Mouse (Mus musculus) midbrain, embryonic 14.5 days (tissue): ENCODE data around the gene Eef1g. TPM values are rescaled to one million over a fixed set of nuclear protein-coding genes. Genes with fewer than 3 reads are reported as not detected.
"Not testable (repeated sequence)": the region's sequence is repeated elsewhere in the genome, so short reads cannot be mapped to it uniquely, and the experiment has no call there.

ENCODE experiments used
- ATAC-seq: fragments of 200-750 bp; cut with Nextera tagmentation; 2 replicates; pipeline ENCODE4 v1.8.0; 2017; ENCODE audit warnings: moderate number of reproducible peaks, moderate library complexity; ENCODE audit not compliant: low FRiP score, low TSS enrichment
- DNase-seq: peaks from one replicate; pipeline ENCODE4 v3.0.0-alpha.2; 2015
- H3K27ac ChIP-seq: fragments of 300-500 bp; sonication (generic); replicated peaks from 2 replicates; pipeline ENCODE4 v1.5.1; 2014; ENCODE audit warnings: mild to moderate bottlenecking, low read depth, low read length, moderate library complexity
- H3K27me3 ChIP-seq: fragments of 300-500 bp; sonication (generic); 2 replicates; pipeline ENCODE4 v1.6.1; 2014; ENCODE audit warnings: low read length, control low read depth, mixed read lengths; ENCODE audit not compliant: control insufficient read depth, insufficient read depth
- H3K36me3 ChIP-seq: fragments of 300-500 bp; sonication (generic); 2 replicates; pipeline ENCODE4 v1.6.1; 2014; ENCODE audit warnings: low read length, control low read depth; ENCODE audit not compliant: control insufficient read depth, insufficient read depth
- H3K4me1 ChIP-seq: fragments of 300-500 bp; sonication (generic); 2 replicates; pipeline ENCODE4 v1.6.1; 2014; ENCODE audit warnings: mild to moderate bottlenecking, antibody characterized with exemption, low read length, control low read depth; ENCODE audit not compliant: control insufficient read depth, insufficient read depth
- H3K4me2 ChIP-seq: fragments of 300-500 bp; sonication (generic); 2 replicates; pipeline ENCODE4 v1.6.1; 2014; ENCODE audit warnings: mild to moderate bottlenecking, low read length, moderate library complexity
- H3K4me3 ChIP-seq: fragments of 300-500 bp; sonication (generic); replicated peaks from 2 replicates; pipeline ENCODE4 v1.5.1; 2014; ENCODE audit warnings: low read depth, low read length
- H3K9ac ChIP-seq: fragments of 300-500 bp; sonication (generic); replicated peaks from 2 replicates; pipeline ENCODE4 v1.6.1; 2014; ENCODE audit warnings: mild to moderate bottlenecking, low read length, moderate library complexity
- H3K9me3 ChIP-seq: fragments of 300-500 bp; sonication (generic); 2 replicates; pipeline ENCODE4 v1.6.1; 2016; ENCODE audit warnings: low read length, control low read depth, mixed read lengths; ENCODE audit not compliant: control insufficient read depth
- WGBS: fragments of 180-500 bp; shearing (Covaris S2); extraction: QIAGEN DNeasy Blood & Tissue Kit; methylation state at CpG from one replicate; pipeline ENCODE4 v1.1.7; 2014; 5-methylcytosine and 5-hydroxymethylcytosine counted together
- polyA plus RNA-seq: library from polyadenylated mRNA; unstranded; fragments of >200 nt; fragmentation: Nextera tagmentation; extraction: Ambion mirVana; gene quantifications from 2 replicates; pipeline ENCODE4 v1.2.1, GENCODE M21; 2014

Gene Eef1g
- polyA plus RNA-seq, 1 experiment from 2014 or later: 308 TPM

DNA sequence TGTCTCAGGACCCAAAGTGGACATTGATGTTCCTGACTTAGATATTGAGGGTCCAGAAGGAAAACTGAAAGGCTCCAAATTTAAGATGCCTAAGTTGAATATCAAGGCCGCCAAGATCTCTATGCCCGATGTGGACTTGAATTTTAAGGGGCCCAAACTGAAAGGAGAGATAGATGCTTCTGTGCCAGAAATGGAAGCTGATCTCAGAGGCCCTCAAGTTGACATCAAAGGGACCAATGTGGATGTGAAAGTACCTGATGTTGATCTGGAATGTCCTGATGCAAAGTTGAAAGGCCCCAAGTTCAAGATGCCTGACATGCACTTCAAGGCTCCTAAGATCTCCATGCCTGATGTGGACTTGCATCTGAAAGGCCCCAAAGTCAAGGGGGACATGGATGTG, 40.1 kb downstream of the Eef1g start:
- H3K36me3 ChIP-seq: not testable (repeated sequence)
- 94% methylated on average over 2 of the region's 2 CpGs for WGBS

DNA sequence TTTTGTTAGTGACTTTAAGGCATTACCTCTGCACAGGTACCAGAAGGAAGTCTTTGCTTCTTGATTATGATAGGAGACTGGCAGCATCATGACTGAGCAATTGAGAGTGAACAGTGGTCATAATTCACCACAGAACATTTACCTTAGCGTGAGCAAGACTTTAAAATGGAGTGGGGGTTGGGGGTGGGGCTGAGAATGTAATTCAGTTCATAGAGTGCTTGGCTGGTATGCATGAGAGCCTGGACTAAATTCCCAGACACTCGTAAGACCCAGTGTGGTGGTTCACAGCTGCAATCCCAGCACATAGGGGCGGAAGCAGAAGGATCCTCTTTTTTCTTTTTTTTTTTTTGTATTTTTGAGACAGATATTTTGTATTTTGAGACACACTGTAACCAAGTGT, 52.5 kb downstream of the Eef1g start:
- Histone ChIP-seq H3K36me3 (no peaks in the 10 kb centered on the region), H3K9ac (no peak overlapping the region), H3K9me3 (no peaks in the 10 kb centered on the region), H3K4me3 (no peak overlapping the region), H3K4me1 (no peaks in the 10 kb centered on the region), H3K27ac (no peak overlapping the region), H3K4me2 (no peak overlapping the region), H3K27me3 (no peaks in the 10 kb centered on the region)
- no peak for ATAC-seq
- 93% methylated on average over 3 of the region's 3 CpGs for WGBS
- DNase-seq: no peak

More for the DNA sequence above, 40.1 kb downstream of the Eef1g start:
- H3K4me2 ChIP-seq, H3K4me1 ChIP-seq, H3K9me3 ChIP-seq, ATAC-seq, H3K27me3 ChIP-seq, DNase-seq, H3K4me3 ChIP-seq, H3K27ac ChIP-seq, H3K9ac ChIP-seq: not testable (repeated sequence)

DNA sequence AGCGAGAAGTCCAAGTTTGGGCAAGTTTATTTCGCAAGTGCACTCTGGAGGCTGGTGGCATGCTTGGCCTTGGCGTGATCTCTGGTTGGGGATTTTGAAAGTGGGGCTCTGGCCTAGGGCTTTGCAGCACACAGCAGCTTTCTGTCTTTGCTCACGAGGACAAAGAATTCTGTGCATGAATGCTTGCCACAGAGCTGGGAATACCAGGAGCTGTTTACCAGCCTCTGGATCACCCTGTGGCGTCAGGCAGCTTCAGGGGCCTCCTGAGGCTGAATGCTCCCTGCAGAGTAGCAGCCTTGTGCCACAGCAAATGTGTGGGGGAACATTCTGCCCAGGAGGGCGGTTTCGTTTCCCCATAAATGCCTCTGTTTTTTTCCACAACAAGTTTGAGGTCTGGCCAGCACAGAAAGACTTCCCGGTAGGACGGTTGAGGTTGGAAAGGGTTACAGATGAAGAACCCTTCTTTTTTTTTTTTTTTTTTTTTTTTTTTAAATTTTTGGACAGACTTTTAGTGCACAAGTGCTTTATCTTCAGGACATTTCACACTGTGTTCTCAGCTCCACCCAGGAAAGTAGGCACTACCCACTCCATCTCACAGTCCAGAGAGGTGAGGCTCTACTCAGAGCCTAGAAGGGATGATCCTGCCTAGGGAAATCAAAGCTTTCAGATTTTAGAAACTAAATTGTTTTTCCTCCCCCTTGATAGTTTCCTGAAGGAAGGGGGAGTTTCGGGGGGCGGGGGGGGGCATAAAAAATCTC, 56.4 kb downstream of the Eef1g start:
- Histone ChIP-seq H3K4me2 (no peak overlapping the region), H3K27ac (no peak overlapping the region), H3K36me3 (no peaks in the 10 kb centered on the region), H3K27me3 (no peaks in the 10 kb centered on the region), H3K9me3 (no peaks in the 10 kb centered on the region), H3K4me1 (peaks cover 8% of the 10 kb centered on the region; the same call in 1 of the 2 replicates), H3K9ac (no peak overlapping the region), H3K4me3 (no peak overlapping the region)
- no peak for ATAC-seq
- peak; percentile 10 for DNase-seq
- WGBS: 54% methylated on average over 11 of the region's 11 CpGs

DNA sequence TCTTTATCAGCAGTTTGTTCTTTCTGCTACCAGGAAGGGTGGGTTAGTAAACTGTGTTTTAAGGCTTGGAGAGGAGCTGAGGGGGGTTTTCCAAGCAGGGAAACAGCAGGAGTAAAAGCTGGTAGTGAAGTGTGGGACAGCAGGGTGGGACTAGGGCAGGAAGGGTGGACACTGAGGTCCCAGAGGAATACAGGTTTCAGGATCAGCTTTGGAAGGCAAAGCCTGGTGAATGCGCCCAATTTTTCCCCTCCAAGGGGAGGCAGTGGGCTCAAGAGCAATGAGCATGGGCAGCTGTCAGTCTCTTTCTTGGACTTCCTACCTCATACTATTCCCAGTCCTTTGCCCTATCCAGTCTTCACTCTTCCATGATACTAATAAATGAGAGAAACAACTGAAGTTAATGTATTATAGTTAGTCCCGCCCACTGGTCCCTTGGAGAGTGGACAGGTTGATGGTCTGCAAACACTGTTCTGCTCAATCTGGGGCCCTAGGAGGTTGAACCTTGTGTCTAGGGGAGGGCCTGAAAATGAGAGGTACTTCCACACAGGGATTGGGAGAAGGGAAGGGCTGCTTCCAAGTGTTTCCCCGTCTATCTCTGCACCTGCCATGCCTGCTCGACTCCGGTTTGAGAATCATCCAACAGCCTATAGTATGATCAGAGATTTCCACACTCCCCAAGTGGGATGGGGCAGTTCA, 58.9 kb downstream of the Eef1g start:
- peaks cover 8% of the 10 kb centered on the region; the same call in 1 of the 2 replicates for H3K4me1 ChIP-seq
- ATAC-seq (no peak), DNase-seq (no peak)
- H3K9ac ChIP-seq: no peak overlapping the region
- H3K4me2 ChIP-seq: no peak overlapping the region
- no peak overlapping the region for H3K27ac ChIP-seq
- H3K9me3 ChIP-seq: no peaks in the 10 kb centered on the region
- no peak overlapping the region for H3K4me3 ChIP-seq
- no peaks in the 10 kb centered on the region for H3K36me3 ChIP-seq
- H3K27me3 ChIP-seq: no peaks in the 10 kb centered on the region
- 96% methylated on average over 5 of the region's 5 CpGs for WGBS

DNA sequence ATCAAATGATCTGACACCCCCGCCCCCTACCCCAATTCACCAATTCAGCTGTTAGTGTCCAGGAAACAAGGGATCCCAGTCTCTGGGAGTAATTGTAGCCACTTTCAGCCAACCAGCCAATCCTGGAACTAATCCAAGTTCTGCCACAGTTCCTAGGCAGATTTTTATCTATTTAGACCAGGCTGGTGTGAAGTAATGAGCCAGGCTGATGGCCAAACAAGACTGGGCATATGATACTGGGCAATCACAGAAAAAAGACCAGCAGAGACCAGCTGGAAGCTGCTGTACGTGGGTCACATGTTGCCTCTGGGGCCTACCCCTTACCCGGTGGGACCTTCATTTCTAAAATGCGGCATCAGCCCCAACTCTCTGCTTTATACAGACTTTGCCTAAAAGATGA, 59.8 kb downstream of the Eef1g start:
- WGBS: 73% methylated on average over 4 of the region's 4 CpGs
- peaks cover 8% of the 10 kb centered on the region; the same call in 1 of the 2 replicates for H3K4me1 ChIP-seq
- H3K4me2 ChIP-seq: no peak overlapping the region
- DNase-seq: peak; percentile 55
- no peak overlapping the region for H3K9ac ChIP-seq
- no peaks in the 10 kb centered on the region for H3K9me3 ChIP-seq
- no peak for ATAC-seq
- no peaks in the 10 kb centered on the region for H3K27me3 ChIP-seq
- no peak overlapping the region for H3K27ac ChIP-seq
- H3K4me3 ChIP-seq: no peak overlapping the region
- H3K36me3 ChIP-seq: no peaks in the 10 kb centered on the region

DNA sequence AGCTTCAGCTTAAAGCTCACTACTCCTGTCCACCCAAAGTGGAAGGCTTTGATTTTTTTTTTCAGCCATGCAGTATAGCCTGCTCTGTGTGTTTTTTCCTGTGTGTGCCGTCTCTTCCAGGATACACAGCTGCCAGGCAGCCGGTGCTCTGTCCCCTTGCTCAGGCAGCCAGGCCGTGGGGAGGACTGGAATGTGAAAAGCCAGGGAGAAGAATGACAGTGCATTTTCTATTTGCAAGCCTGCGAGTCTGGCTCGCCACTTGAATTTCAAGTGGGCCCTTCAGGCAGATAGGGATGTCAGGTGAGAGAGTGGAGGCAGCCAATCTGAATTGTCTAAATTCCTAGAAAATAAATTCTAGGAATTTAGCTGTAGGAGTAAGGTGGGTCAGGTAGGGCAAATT, 61.0 kb downstream of the Eef1g start:
- Histone ChIP-seq H3K4me2 (no peak overlapping the region), H3K9me3 (no peaks in the 10 kb centered on the region), H3K36me3 (no peaks in the 10 kb centered on the region), H3K27me3 (no peaks in the 10 kb centered on the region), H3K4me3 (no peak overlapping the region), H3K9ac (0 out of 2 replicates have a peak overlapping the region, but pooled peaks have one; percentile 2), H3K4me1 (peaks cover 8% of the 10 kb centered on the region; the same call in 1 of the 2 replicates), H3K27ac (0 out of 2 replicates have a peak overlapping the region, but pooled peaks have one; percentile 32)
- 20% methylated on average over 5 of the region's 5 CpGs for whole genome bisulfite sequencing
- ATAC-seq (0 out of 2 replicates have a peak, but pooled peaks have one; percentile 20), DNase-seq (peak; percentile 71)

Other genes starting within 250 kb of the Eef1g start
- gene Slc3a2, start 243.7 kb upstream of the Eef1g start, polyA plus RNA-seq: 157 TPM in 2 replicates
- 89.1 and 95.7 TPM in 2 replicates for gene Wdr74, start 231.2 kb upstream of the Eef1g start, polyA plus RNA-seq
- gene 1700092M07Rik, start 226.3 kb upstream of the Eef1g start, polyA plus RNA-seq: 0.97 and 1.1 TPM in 2 replicates
- gene Stx5a, start 225.6 kb upstream of the Eef1g start, polyA plus RNA-seq: 102 and 110 TPM in 2 replicates
- 146 and 171 TPM in 2 replicates for gene Nxf1, start 210.0 kb upstream of the Eef1g start, polyA plus RNA-seq
- gene Tmem223, start 196.0 kb upstream of the Eef1g start, polyA plus RNA-seq: 270 and 278 TPM in 2 replicates
- 24.8 and 32.4 TPM in 2 replicates for gene Tmem179b, start 192.6 kb upstream of the Eef1g start, polyA plus RNA-seq
- 18.0 and 21.0 TPM in 2 replicates for gene Taf6l, start 180.6 kb upstream of the Eef1g start, polyA plus RNA-seq
- 156 and 165 TPM in 2 replicates for gene Polr2g, start 168.5 kb upstream of the Eef1g start, polyA plus RNA-seq
- gene Zbtb3, start 164.5 kb upstream of the Eef1g start, polyA plus RNA-seq: 7.2 and 7.9 TPM in 2 replicates
- 37.5 and 55.8 TPM in 2 replicates for gene Ttc9c, start 147.7 kb upstream of the Eef1g start, polyA plus RNA-seq
- 8.8 and 9.6 TPM in 2 replicates for gene Hnrnpul2, start 147.0 kb upstream of the Eef1g start, polyA plus RNA-seq
- not detected in 2 replicates for gene AC129217.1, start 137.3 kb upstream of the Eef1g start, polyA plus RNA-seq
- gene Bscl2, start 129.6 kb upstream of the Eef1g start, polyA plus RNA-seq: 78.2 and 98.7 TPM in 2 replicates
- gene Gng3, start 127.8 kb upstream of the Eef1g start, polyA plus RNA-seq: 466 and 598 TPM in 2 replicates
- gene Lrrn4cl, start 116.3 kb upstream of the Eef1g start, polyA plus RNA-seq: 0.28 and 0.62 TPM in 2 replicates
- 139 and 154 TPM in 2 replicates for gene Ubxn1, start 95.5 kb upstream of the Eef1g start, polyA plus RNA-seq
- 61.3 and 62.6 TPM in 2 replicates for gene Uqcc3, start 86.1 kb upstream of the Eef1g start, polyA plus RNA-seq
- 34.9 and 38.0 TPM in 2 replicates for gene Lbhd1, start 83.3 kb upstream of the Eef1g start, polyA plus RNA-seq
- gene Gm49403, start 83.1 kb upstream of the Eef1g start, polyA plus RNA-seq: not detected in 2 replicates
- gene 1810009A15Rik, start 78.2 kb upstream of the Eef1g start, polyA plus RNA-seq: 40.4 and 43.1 TPM in 2 replicates
- 0.30 TPM in 1 of 2 replicates, not detected in the other for gene Gm49416, start 78.1 kb upstream of the Eef1g start, polyA plus RNA-seq
- gene Ints5, start 74.0 kb upstream of the Eef1g start, polyA plus RNA-seq: 28.2 and 31.1 TPM in 2 replicates
- gene Ganab, start 69.0 kb upstream of the Eef1g start, polyA plus RNA-seq: 59.0 and 83.3 TPM in 2 replicates
- 75.0 and 83.5 TPM in 2 replicates for gene B3gat3, start 46.7 kb upstream of the Eef1g start, polyA plus RNA-seq
- 1.4 TPM in 2 replicates for gene Rom1, start 37.7 kb upstream of the Eef1g start, polyA plus RNA-seq
- gene Eml3, start 37.5 kb upstream of the Eef1g start, polyA plus RNA-seq: 4.3 and 5.5 TPM in 2 replicates
- gene Mta2, start 25.2 kb upstream of the Eef1g start, polyA plus RNA-seq: 38.0 and 62.2 TPM in 2 replicates
- gene Tut1, start 13.2 kb upstream of the Eef1g start, polyA plus RNA-seq: 20.0 and 25.0 TPM in 2 replicates
- gene Ahnak, start 22.2 kb downstream of the Eef1g start, polyA plus RNA-seq: 1.2 and 4.2 TPM in 2 replicates
- gene Scgb1a1, start 120.9 kb downstream of the Eef1g start, polyA plus RNA-seq: not detected in 2 replicates
- gene Asrgl1, start 168.6 kb downstream of the Eef1g start, polyA plus RNA-seq: 15.0 and 17.5 TPM in 2 replicates